ENCODE assay signal across 21 mouse cellular contexts in the genomic region with DNA sequence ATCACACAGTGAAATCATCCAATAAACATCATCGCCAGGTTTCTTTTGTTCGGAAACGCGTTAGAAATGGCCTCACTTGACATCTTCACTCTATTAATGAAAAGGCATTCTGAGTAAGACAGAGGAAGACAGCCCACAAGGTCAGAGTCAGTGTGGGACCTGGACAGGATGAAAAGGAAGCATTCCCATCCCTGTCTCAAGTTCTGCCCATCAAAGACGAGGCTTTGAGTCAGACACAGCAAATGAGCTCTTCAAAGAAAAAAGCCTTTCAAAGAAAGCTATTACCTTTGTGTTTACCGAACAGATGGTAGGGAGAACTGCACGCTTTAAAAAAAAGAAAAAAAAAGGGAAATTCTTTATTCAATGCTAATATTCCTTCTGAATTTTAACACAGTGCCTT.
DNase-seq lines count a peak whose midpoint lies in the region; ATAC-seq and TF ChIP-seq lines count a peak whose summit lies in the region.
"Had no signal": no experiment of that assay in that cellular context is flagged by ENCODE, and none has a peak within 500 bp of the region (broad histone marks: within the 10 kb centered on the region; RNA-seq: fewer than 3 reads in every experiment).

No protein-coding gene starts in this region.

- peaks cover 33% of the 10 kb centered on the region for H3K4me1 ChIP-seq in heart, postnatal 0 days (ENCODE audit: control insufficient read depth, insufficient read depth)
- H3K4me1 ChIP-seq in midbrain, embryonic 13.5 days (replicated peaks), result peaks cover 17% of the 10 kb centered on the region
- H3K4me1 ChIP-seq in midbrain, embryonic 10.5 days, result peaks cover 8% of the 10 kb centered on the region; the same call in 1 of the 2 replicates
- H3K4me1 ChIP-seq in forebrain, embryonic 16.5 days (replicated peaks; ENCODE audit: control insufficient read depth, insufficient read depth, low read length), result peaks cover 7% of the 10 kb centered on the region
- no peaks in the 10 kb centered on the region for H3K4me1 ChIP-seq in midbrain, postnatal 0 days (ENCODE audit: insufficient read depth, low read length)

- no peaks in the 10 kb centered on the region for H3K27me3 ChIP-seq in heart, postnatal 0 days (ENCODE audit: control insufficient read depth, insufficient read depth, low read length)
- H3K27me3 ChIP-seq in midbrain, embryonic 13.5 days, result no peaks in the 10 kb centered on the region
- H3K27me3 ChIP-seq in midbrain, embryonic 10.5 days (ENCODE audit: low read depth, poor library complexity, severe bottlenecking), result no peaks in the 10 kb centered on the region
- no peaks in the 10 kb centered on the region for H3K27me3 ChIP-seq in forebrain, embryonic 16.5 days (replicated peaks; ENCODE audit: control insufficient read depth, insufficient read depth, low read length)
- no peaks in the 10 kb centered on the region for H3K27me3 ChIP-seq in midbrain, postnatal 0 days (ENCODE audit: insufficient read depth, low read length)
- H3K27me3 ChIP-seq: embryonic facial prominence, embryonic 12.5 days; intestine, embryonic 15.5 days; neural tube, embryonic 13.5 days had no signal

- 0 out of 2 replicates have a peak, but pooled peaks cover 4% of the 10 kb centered on the region for H3K36me3 ChIP-seq in heart, postnatal 0 days (replicated peaks; ENCODE audit: control insufficient read depth, insufficient read depth, low read length)
- no peaks in the 10 kb centered on the region for H3K36me3 ChIP-seq in midbrain, embryonic 13.5 days
- no peaks in the 10 kb centered on the region for H3K36me3 ChIP-seq in midbrain, embryonic 10.5 days
- H3K36me3 ChIP-seq in forebrain, embryonic 16.5 days (ENCODE audit: control insufficient read depth, insufficient read depth), result no peaks in the 10 kb centered on the region
- H3K36me3 ChIP-seq in midbrain, postnatal 0 days (ENCODE audit: insufficient read depth, low read length), result no peaks in the 10 kb centered on the region
- H3K36me3 ChIP-seq: embryonic facial prominence, embryonic 12.5 days; heart, embryonic 10.5 days; intestine, embryonic 15.5 days; neural tube, embryonic 13.5 days had no signal

- 0 out of 2 replicates have a peak overlapping the region, but pooled peaks have one; percentile 31 for H3K27ac ChIP-seq in heart, postnatal 0 days (ENCODE audit: low read depth)
- H3K27ac ChIP-seq in midbrain, embryonic 13.5 days, result peak overlapping the region; percentile 7; the same call in 1 of the 2 replicates
- no peak overlapping the region for H3K27ac ChIP-seq in midbrain, embryonic 10.5 days (replicated peaks)
- peak overlapping the region; percentile 83 for H3K27ac ChIP-seq in forebrain, embryonic 16.5 days (ENCODE audit: low read length)
- H3K27ac ChIP-seq in midbrain, postnatal 0 days (ENCODE audit: low read depth, low read length), result peak overlapping the region; percentile 9; the same call in 1 of the 2 replicates
- H3K27ac ChIP-seq: embryonic facial prominence, embryonic 12.5 days; gastrocnemius, adult 2 months; intestine, embryonic 15.5 days; neural tube, embryonic 13.5 days had no signal

- no peak for TF ChIP-seq CTCF in heart, postnatal 0 days (IDR thresholded peaks at IDR 0.05; ENCODE audit: low read depth)
- no peak for TF ChIP-seq CTCF in midbrain, postnatal 0 days (IDR thresholded peaks at IDR 0.05)

- no peaks in the 10 kb centered on the region for H3K9me3 ChIP-seq in heart, postnatal 0 days (replicated peaks; ENCODE audit: control insufficient read depth, low read length)
- no peaks in the 10 kb centered on the region for H3K9me3 ChIP-seq in midbrain, embryonic 13.5 days
- H3K9me3 ChIP-seq in midbrain, embryonic 10.5 days (replicated peaks), result no peaks in the 10 kb centered on the region
- H3K9me3 ChIP-seq in forebrain, embryonic 16.5 days (ENCODE audit: control insufficient read depth, low read length), result no peaks in the 10 kb centered on the region
- no peaks in the 10 kb centered on the region for H3K9me3 ChIP-seq in midbrain, postnatal 0 days (ENCODE audit: low read length)
- H3K9me3 ChIP-seq: embryonic facial prominence, embryonic 12.5 days; heart, embryonic 10.5 days; intestine, embryonic 15.5 days; neural tube, embryonic 13.5 days had no signal

- no peak for DNase-seq in heart, postnatal 0 days (ENCODE audit: low spot score)
- no peak for DNase-seq in heart, postnatal 10 days
- DNase-seq in midbrain, embryonic 10.5 days (ENCODE audit: low spot score), result no peak
- no peak for DNase-seq in midbrain, postnatal 0 days (ENCODE audit: low spot score)
- no peak for DNase-seq in adrenal gland, adult 18-20 months (ENCODE audit: low spot score in 2 of 2)
- DNase-seq: adrenal gland, adult 8-10 months; cerebellum, adult 18-20 months; cerebellum, postnatal 14 days; gastrocnemius, adult 2 months; kidney, adult 8-10 months; kidney, postnatal 10 days; lung, postnatal 4 days; right cerebral cortex, adult 18-20 months; right cerebral cortex, postnatal 4 days; thymus, postnatal 4 days had no signal

- no peak for TF ChIP-seq EP300 in heart, postnatal 0 days (IDR thresholded peaks at IDR 0.05; ENCODE audit: low read depth)

- no peak overlapping the region for H3K9ac ChIP-seq in heart, postnatal 0 days (replicated peaks; ENCODE audit: low read depth, low read length)
- H3K9ac ChIP-seq in midbrain, embryonic 13.5 days (replicated peaks), result no peak overlapping the region
- no peak overlapping the region for H3K9ac ChIP-seq in forebrain, embryonic 16.5 days (replicated peaks; ENCODE audit: low read depth, low read length)
- no peak overlapping the region for H3K9ac ChIP-seq in midbrain, postnatal 0 days (replicated peaks; ENCODE audit: low read length, poor library complexity, severe bottlenecking)
- H3K9ac ChIP-seq: embryonic facial prominence, embryonic 12.5 days; intestine, embryonic 15.5 days; neural tube, embryonic 13.5 days had no signal

- intact Hi-C loops in heart, postnatal 10 days (cut with DNase I), result no loop called here

- ATAC-seq in heart, postnatal 0 days (ENCODE audit: insufficient read depth, low read depth), result no peak
- 0 out of 2 replicates have a peak, but pooled peaks have one; percentile 35 for ATAC-seq in midbrain, embryonic 13.5 days
- peak; percentile 32 for ATAC-seq in forebrain, embryonic 16.5 days
- ATAC-seq in midbrain, postnatal 0 days (ENCODE audit: low FRiP score), result peak; percentile 35; the same call in 1 of the 2 replicates
- ATAC-seq: intestine, embryonic 15.5 days had no signal

- H3K4me2 ChIP-seq in heart, postnatal 0 days (ENCODE audit: low read depth, low read length), result no peak overlapping the region
- H3K4me2 ChIP-seq in midbrain, embryonic 13.5 days (replicated peaks), result no peak overlapping the region
- no peak overlapping the region for H3K4me2 ChIP-seq in forebrain, embryonic 16.5 days (ENCODE audit: low read length)
- H3K4me2 ChIP-seq in midbrain, postnatal 0 days (ENCODE audit: low read depth, low read length, poor library complexity, severe bottlenecking), result no peak overlapping the region
- H3K4me2 ChIP-seq: embryonic facial prominence, embryonic 12.5 days; intestine, embryonic 15.5 days; neural tube, embryonic 13.5 days had no signal

- no peak overlapping the region for H3K4me3 ChIP-seq in heart, postnatal 0 days (ENCODE audit: low read depth, low read length)
- no peak overlapping the region for H3K4me3 ChIP-seq in midbrain, embryonic 13.5 days (replicated peaks)
- H3K4me3 ChIP-seq in midbrain, embryonic 10.5 days, result no peak overlapping the region
- no peak overlapping the region for H3K4me3 ChIP-seq in forebrain, embryonic 16.5 days (replicated peaks; ENCODE audit: low read length)
- H3K4me3 ChIP-seq in midbrain, postnatal 0 days (ENCODE audit: low read depth, low read length), result no peak overlapping the region
- H3K4me3 ChIP-seq: embryonic facial prominence, embryonic 12.5 days; gastrocnemius, adult 2 months; heart, embryonic 10.5 days; intestine, embryonic 15.5 days; neural tube, embryonic 13.5 days had no signal

- 78% methylated on average over 7 of the region's 7 CpGs for WGBS in heart, postnatal 0 days
- 41% methylated on average over 7 of the region's 7 CpGs for WGBS in midbrain, embryonic 13.5 days
- WGBS in midbrain, embryonic 10.5 days, result 71% methylated on average over 7 of the region's 7 CpGs
- 34% methylated on average over 7 of the region's 7 CpGs for WGBS in forebrain, embryonic 16.5 days
- WGBS in midbrain, postnatal 0 days, result 37% methylated on average over 7 of the region's 7 CpGs
